Mouse (Mus musculus) activated CD4-positive, CD25-positive, alpha-beta regulatory T cell, adult 4 months (primary cell): ENCODE measurements around the gene Gm13762. TPM values are rescaled to one million over a fixed set of nuclear protein-coding genes. Genes with fewer than 3 reads are reported as not detected.
"Not testable (repeated sequence)": the region's sequence is repeated elsewhere in the genome, so short reads cannot be mapped to it uniquely, and the experiment has no call there.

Experiments
- ATAC-seq: one replicate; pipeline ENCODE4 v1.8.0; 2017
- polyA plus RNA-seq, 2 experiments: library from polyadenylated mRNA; unstranded; fragments of 100-300 nt; shearing (Covaris generic); gene quantifications; one replicate each; pipeline ENCODE4 v1.2.1; 2017

The Gm13762 gene
- not detected for polyA plus RNA-seq

DNA sequence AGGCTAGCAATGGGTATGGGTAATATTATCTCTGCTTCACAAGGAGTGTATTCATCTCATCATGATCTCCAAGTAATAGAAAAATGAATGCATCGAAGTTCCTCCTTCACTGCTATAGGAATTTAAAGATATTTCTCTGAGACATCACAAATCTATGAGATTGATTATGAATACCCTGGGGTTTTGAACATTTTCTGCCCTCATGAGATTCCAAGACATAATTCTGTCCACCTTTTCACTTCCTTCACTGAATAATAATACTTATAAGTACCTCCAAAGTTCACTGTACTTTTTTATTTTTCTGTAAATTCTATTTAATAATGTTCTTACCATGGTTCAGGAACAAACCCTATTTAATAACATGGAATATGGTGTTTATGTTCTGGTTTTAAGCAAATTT, at the start of gene Gm13762:
Gene Gm13762, minus strand, starts transcription at position 101 of the 400 bp plus-strand sequence.
- ATAC-seq: no peak

DNA sequence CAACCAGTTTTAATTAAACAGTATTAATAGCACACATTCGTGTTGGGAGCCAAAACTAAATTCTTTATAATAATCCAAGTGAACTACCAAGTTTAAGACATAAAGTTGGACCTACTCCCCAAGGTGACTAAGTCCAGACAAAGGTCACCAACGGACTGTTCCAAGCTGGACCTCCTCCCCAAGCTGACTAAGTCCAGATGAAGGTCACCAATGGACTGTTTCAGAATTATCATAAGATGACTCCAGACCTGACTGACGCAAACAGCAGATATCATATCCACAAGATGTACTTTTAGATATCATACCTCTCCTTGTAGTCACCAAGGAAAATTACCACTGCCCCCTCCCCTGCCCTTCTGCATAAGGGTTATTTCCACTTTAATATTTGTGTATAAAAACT, 41.4 kb upstream of the Gm13762 start:
- ATAC-seq: not testable (repeated sequence)

DNA sequence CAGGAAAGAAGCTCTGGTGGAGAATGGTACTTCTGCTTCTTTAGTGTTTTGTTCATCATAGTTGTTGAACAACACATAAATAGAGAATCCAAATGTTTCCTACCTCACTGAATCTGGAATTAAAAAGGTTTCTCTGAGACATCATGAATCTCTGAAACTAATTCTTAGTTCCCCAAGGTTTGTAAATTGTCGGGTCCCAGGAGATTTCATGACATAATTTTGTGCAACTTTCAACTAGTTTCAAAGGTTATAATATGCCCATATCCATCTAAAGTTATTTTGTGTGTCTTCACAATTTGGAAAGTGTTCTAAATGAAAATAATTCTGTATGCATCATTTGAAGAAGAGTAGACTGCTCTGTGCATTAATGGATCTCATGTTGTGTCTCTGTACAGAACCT, 38.2 kb upstream of the Gm13762 start, which contains the start of gene Olfr1216:
Gene Olfr1216, minus strand, starts transcription at position 101 of the 400 bp plus-strand sequence.
- no peak for ATAC-seq

DNA sequence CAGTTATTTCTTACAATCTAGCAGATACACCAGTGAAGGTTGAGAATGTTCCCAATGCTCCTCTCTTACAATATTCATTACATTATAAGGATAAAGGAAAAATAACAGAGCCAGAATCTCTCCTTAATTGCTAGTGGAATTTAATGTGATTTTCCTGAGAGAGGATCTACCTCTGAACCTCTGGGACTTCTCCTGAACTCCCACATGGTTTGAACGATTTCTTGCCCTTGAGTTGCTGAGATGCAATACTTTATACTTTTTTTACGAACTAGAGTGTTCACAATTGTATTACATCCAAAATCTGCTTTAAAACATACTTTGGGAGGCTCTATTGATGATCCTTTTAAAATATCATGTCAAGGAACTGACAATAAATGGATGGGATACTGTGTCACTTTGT, 26.8 kb upstream of the Gm13762 start, which contains the start of gene Olfr1215:
Gene Olfr1215, minus strand, starts transcription at position 101 of the 400 bp plus-strand sequence.
- no peak for ATAC-seq

DNA sequence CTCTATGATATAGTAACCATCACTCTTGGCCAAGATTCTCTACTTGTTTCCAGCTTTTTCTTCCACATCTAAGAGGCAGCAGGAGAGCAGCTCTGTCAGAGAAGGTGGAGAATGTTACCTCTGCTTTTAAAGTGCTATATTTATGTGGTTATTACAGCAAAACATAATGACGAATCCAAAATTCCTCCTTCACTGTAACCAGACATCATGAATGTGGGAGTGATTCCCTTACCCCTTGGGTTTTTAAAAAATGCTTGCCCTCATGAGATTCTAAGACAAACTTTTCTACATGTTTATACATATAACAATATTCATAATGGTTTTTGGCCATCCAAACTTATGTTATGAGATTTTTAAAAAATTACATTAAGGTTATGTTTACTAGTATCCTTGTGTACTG, 12.5 kb upstream of the Gm13762 start, which contains the start of gene Olfr1214:
Gene Olfr1214, minus strand, starts transcription at position 101 of the 400 bp plus-strand sequence.
- no peak for ATAC-seq

DNA sequence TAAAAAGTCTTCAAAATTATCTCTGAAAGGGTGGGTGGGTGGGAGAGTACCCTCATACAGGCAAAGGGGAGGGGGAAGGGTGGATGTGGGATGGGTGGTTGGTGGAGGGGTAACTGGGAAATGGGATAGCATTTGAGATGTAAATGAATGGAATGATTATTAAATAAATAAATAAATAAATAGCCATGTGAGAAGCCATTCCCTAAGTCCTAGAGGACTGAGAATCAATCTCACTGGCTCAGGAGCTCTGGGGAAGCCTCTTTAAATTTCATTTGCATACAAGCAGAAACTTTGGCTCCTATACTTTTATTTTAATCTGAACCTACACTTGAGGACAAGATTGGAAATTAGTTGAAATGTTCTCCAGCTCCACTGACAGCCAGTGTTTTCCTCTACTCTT, 26.4 kb downstream of the Gm13762 start, which contains the start of gene Olfr1212:
Gene Olfr1212, plus strand, starts transcription at position 301 of the 400 bp plus-strand sequence.
- no peak for ATAC-seq

DNA sequence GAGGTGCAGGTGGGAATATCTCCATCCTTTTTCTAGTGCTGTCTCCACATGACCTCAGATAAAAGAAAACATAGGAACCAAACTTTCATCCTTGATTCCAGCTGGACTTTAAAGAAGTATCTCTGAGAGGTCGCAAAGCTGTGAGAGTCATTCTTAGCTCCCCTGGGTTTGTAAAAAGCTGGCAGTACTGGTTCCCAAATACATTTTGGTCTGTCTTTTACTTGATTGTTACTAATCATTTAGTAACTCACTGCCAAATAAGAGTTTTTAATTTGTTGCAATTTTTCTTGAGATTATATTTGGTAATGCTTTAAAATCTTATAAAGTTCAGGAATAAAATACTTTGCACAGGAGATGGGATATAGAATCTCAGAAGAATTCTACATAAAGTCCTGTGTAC, 42.1 kb downstream of the Gm13762 start, which contains the start of gene Olfr1211:
Gene Olfr1211, minus strand, starts transcription at position 101 of the 400 bp plus-strand sequence.
- ATAC-seq: no peak

Other genes with a start within 250 kb of the Gm13762 start
- gene Olfr1197, start 247.9 kb downstream of the Gm13762 start, polyA plus RNA-seq: not detected
- not detected for gene Olfr1198, start 228.9 kb downstream of the Gm13762 start, polyA plus RNA-seq
- not detected for gene Olfr1199, start 219.8 kb downstream of the Gm13762 start, polyA plus RNA-seq
- gene Olfr1200, start 209.8 kb downstream of the Gm13762 start, polyA plus RNA-seq: not detected
- not detected for gene Olfr1201, start 187.2 kb downstream of the Gm13762 start, polyA plus RNA-seq
- gene Olfr1202, start 165.8 kb downstream of the Gm13762 start, polyA plus RNA-seq: not detected
- under 1 TPM in 1 of 2 experiments, not detected in 1; 0.07 TPM for gene Olfr1205, start 150.5 kb downstream of the Gm13762 start, polyA plus RNA-seq
- gene Olfr1204, start 131.0 kb downstream of the Gm13762 start, polyA plus RNA-seq: not detected
- under 1 TPM in 1 of 2 experiments, not detected in 1; 0.29 TPM for gene Olfr1206, start 117.0 kb downstream of the Gm13762 start, polyA plus RNA-seq
- under 1 TPM in 1 of 2 experiments, not detected in 1; 0.21 TPM for gene Olfr1208, start 78.0 kb downstream of the Gm13762 start, polyA plus RNA-seq
- gene Olfr1209, start 65.1 kb downstream of the Gm13762 start, polyA plus RNA-seq: not detected
- gene Olfr1211, start 42.2 kb downstream of the Gm13762 start, polyA plus RNA-seq: not detected
- not detected for gene Olfr1212, start 26.3 kb downstream of the Gm13762 start, polyA plus RNA-seq
- gene Olfr1214, start 12.4 kb upstream of the Gm13762 start, polyA plus RNA-seq: not detected
- not detected for gene Olfr1215, start 26.7 kb upstream of the Gm13762 start, polyA plus RNA-seq
- not detected for gene Olfr1216, start 38.1 kb upstream of the Gm13762 start, polyA plus RNA-seq
- gene Olfr1217, start 51.8 kb upstream of the Gm13762 start, polyA plus RNA-seq: not detected
- not detected for gene Olfr1218, start 80.9 kb upstream of the Gm13762 start, polyA plus RNA-seq
- not detected for gene Olfr1219, start 103.2 kb upstream of the Gm13762 start, polyA plus RNA-seq
- gene Olfr1220, start 126.6 kb upstream of the Gm13762 start, polyA plus RNA-seq: under 1 TPM in 1 of 2 experiments, not detected in 1; 0.08 TPM
- not detected for gene Olfr1221, start 137.0 kb upstream of the Gm13762 start, polyA plus RNA-seq
- gene Olfr1222, start 152.8 kb upstream of the Gm13762 start, polyA plus RNA-seq: not detected
- gene Olfr1223, start 171.3 kb upstream of the Gm13762 start, polyA plus RNA-seq: not detected
- not detected for gene Olfr1224-ps1, start 183.8 kb upstream of the Gm13762 start, polyA plus RNA-seq
- gene Olfr1225, start 194.4 kb upstream of the Gm13762 start, polyA plus RNA-seq: not detected
- gene Olfr1226, start 219.8 kb upstream of the Gm13762 start, polyA plus RNA-seq: not detected